Mouse (Mus musculus): ENCODE data around the gene Smim6. TPM values are rescaled to one million over a fixed set of nuclear protein-coding genes. Genes with fewer than 3 reads are reported as not detected.

The Smim6 gene
- polyA plus RNA-seq, 1 experiment from 2014 or later, result 185 TPM

GRCm38 (mm10) chr11:115933747-115934110 is 21.9 kb downstream of the Smim6 start:
- Histone ChIP-seq H3K4me2 (replicated peaks; ENCODE audit: low read depth) (peak overlapping the region; percentile 67), H3K4me3 (ENCODE audit: low read depth, low read length) (peak overlapping the region; percentile 70), H3K4me1 (replicated peaks; ENCODE audit: control insufficient read depth, insufficient read depth) (peaks cover 13% of the 10 kb centered on the region; the same call in 1 of the 2 replicates), H3K9ac (ENCODE audit: low read length) (peak overlapping the region; percentile 83), H3K27ac (replicated peaks) (0 out of 2 replicates have a peak overlapping the region, but pooled peaks have one; percentile 56), H3K9me3 (ENCODE audit: control insufficient read depth, low read length) (no peaks in the 10 kb centered on the region), H3K27me3 (ENCODE audit: control insufficient read depth, insufficient read depth, low read length) (no peaks in the 10 kb centered on the region), H3K36me3 (ENCODE audit: control insufficient read depth, insufficient read depth, low read length) (peaks cover 4% of the 10 kb centered on the region; the same call in 1 of the 2 replicates)
- ATAC-seq (ENCODE audit: low FRiP score, low TSS enrichment) (peak; percentile 35; the same call in 1 of the 2 replicates), DNase-seq (ENCODE audit: low spot score) (no peak)
- TF ChIP-seq EP300 (optimal IDR thresholded peaks at IDR 0.05) (no peak), CTCF (IDR thresholded peaks at IDR 0.05; ENCODE audit: low read depth) (no peak)
- WGBS, result under 1% methylated on average over 16 of the region's 16 CpGs

DNA sequence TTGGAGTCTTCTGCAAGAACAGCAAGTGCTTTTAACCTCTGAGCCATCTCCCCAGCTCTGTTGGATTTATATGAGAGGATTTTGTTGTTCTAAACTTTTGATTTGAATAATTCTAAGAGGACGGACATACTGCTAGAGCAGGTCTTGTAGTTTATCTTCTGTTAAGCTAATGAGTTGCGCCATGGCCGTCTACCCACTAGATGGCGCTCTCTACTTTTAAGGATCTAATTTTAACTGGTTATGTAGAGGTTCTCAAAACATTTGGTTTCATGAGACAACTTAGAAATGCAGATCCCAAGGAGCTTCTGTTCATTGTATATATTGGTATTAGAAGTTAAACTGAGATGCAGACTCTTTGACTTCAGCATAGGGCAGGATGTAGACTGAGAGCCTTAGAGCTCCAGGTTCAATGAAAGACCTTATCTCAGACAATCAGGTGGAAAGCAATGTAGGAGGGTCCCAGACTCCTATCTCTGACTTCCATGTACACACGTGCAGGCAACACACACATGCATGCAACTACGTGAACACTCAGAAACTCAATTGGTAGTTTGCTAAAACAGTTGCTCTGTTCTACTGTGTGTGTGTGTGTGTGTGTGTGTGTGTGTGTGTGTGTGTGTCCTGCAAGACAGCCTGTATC is 28.0 kb downstream of the Smim6 start:
- Histone ChIP-seq H3K9me3 (ENCODE audit: control insufficient read depth, low read length) (no peaks in the 10 kb centered on the region), H3K4me1 (replicated peaks; ENCODE audit: control insufficient read depth, insufficient read depth) (no peaks in the 10 kb centered on the region), H3K36me3 (ENCODE audit: control insufficient read depth, insufficient read depth, low read length) (peaks cover 12% of the 10 kb centered on the region), H3K27ac (replicated peaks) (no peak overlapping the region), H3K27me3 (ENCODE audit: control insufficient read depth, insufficient read depth, low read length) (no peaks in the 10 kb centered on the region), H3K4me2 (replicated peaks; ENCODE audit: low read depth) (no peak overlapping the region), H3K4me3 (ENCODE audit: low read depth, low read length) (no peak overlapping the region), H3K9ac (ENCODE audit: low read length) (no peak overlapping the region)
- TF ChIP-seq EP300 (optimal IDR thresholded peaks at IDR 0.05) (no peak), CTCF (IDR thresholded peaks at IDR 0.05; ENCODE audit: low read depth) (peak; percentile 92)
- DNase-seq (ENCODE audit: low spot score) (peak; percentile 65), ATAC-seq (ENCODE audit: low FRiP score, low TSS enrichment) (0 out of 2 replicates have a peak, but pooled peaks have one; percentile 35)
- WGBS, result 30% methylated on average over 6 of the region's 6 CpGs

- Histone ChIP-seq H3K9me3 (ENCODE audit: control insufficient read depth, low read length) (no peaks in the 10 kb centered on the region), H3K36me3 (ENCODE audit: control insufficient read depth, insufficient read depth, low read length) (peaks cover 12% of the 10 kb centered on the region), H3K27me3 (ENCODE audit: control insufficient read depth, insufficient read depth, low read length) (no peaks in the 10 kb centered on the region), H3K4me3 (ENCODE audit: low read depth, low read length) (no peak overlapping the region), H3K4me1 (replicated peaks; ENCODE audit: control insufficient read depth, insufficient read depth) (no peaks in the 10 kb centered on the region), H3K9ac (ENCODE audit: low read length) (no peak overlapping the region), H3K4me2 (replicated peaks; ENCODE audit: low read depth) (no peak overlapping the region), H3K27ac (replicated peaks) (no peak overlapping the region)
- 76% methylated on average over 7 of the region's 7 CpGs for WGBS
- ATAC-seq (ENCODE audit: low FRiP score, low TSS enrichment) (peak; percentile 39; the same call in 1 of the 2 replicates), DNase-seq (ENCODE audit: low spot score) (no peak)
- TF ChIP-seq EP300 (optimal IDR thresholded peaks at IDR 0.05) (no peak), CTCF (IDR thresholded peaks at IDR 0.05; ENCODE audit: low read depth) (peak; percentile 60)
Measured at GRCm38 (mm10) chr11:115941980-115942379, 30.2 kb downstream of the Smim6 start.

- peak overlapping the region; percentile 67 for H3K27ac ChIP-seq (replicated peaks)
- H3K4me2 ChIP-seq (replicated peaks; ENCODE audit: low read depth), result no peak overlapping the region
- H3K4me1 ChIP-seq (replicated peaks; ENCODE audit: control insufficient read depth, insufficient read depth), result no peaks in the 10 kb centered on the region
- H3K36me3 ChIP-seq (ENCODE audit: control insufficient read depth, insufficient read depth, low read length), result peaks cover 10% of the 10 kb centered on the region
- WGBS, result 76% methylated on average over 8 of the region's 8 CpGs
- TF ChIP-seq CTCF (IDR thresholded peaks at IDR 0.05; ENCODE audit: low read depth) (no peak), EP300 (optimal IDR thresholded peaks at IDR 0.05) (no peak)
- no peak for DNase-seq (ENCODE audit: low spot score)
- no peaks in the 10 kb centered on the region for H3K9me3 ChIP-seq (ENCODE audit: control insufficient read depth, low read length)
- H3K9ac ChIP-seq (ENCODE audit: low read length), result no peak overlapping the region
- H3K27me3 ChIP-seq (ENCODE audit: control insufficient read depth, insufficient read depth, low read length), result no peaks in the 10 kb centered on the region
- ATAC-seq (ENCODE audit: low FRiP score, low TSS enrichment), result no peak; the same call in 1 of the 2 replicates
- no peak overlapping the region for H3K4me3 ChIP-seq (ENCODE audit: low read depth, low read length)
Measured at GRCm38 (mm10) chr11:115945247-115945646, 33.4 kb downstream of the Smim6 start.

GRCm38 (mm10) chr11:115946221-115946828 is 34.5 kb downstream of the Smim6 start:
- H3K4me1 ChIP-seq (replicated peaks; ENCODE audit: control insufficient read depth, insufficient read depth), result no peaks in the 10 kb centered on the region
- H3K36me3 ChIP-seq (ENCODE audit: control insufficient read depth, insufficient read depth, low read length), result peaks cover 6% of the 10 kb centered on the region
- H3K9ac ChIP-seq (ENCODE audit: low read length), result no peak overlapping the region
- ATAC-seq (ENCODE audit: low FRiP score, low TSS enrichment) (peak; percentile 30; the same call in 1 of the 2 replicates), DNase-seq (ENCODE audit: low spot score) (no peak)
- WGBS, result 71% methylated on average over 9 of the region's 9 CpGs
- H3K27me3 ChIP-seq (ENCODE audit: control insufficient read depth, insufficient read depth, low read length), result no peaks in the 10 kb centered on the region
- H3K9me3 ChIP-seq (ENCODE audit: control insufficient read depth, low read length), result no peaks in the 10 kb centered on the region
- TF ChIP-seq CTCF (IDR thresholded peaks at IDR 0.05; ENCODE audit: low read depth) (no peak), EP300 (optimal IDR thresholded peaks at IDR 0.05) (no peak)
- H3K4me2 ChIP-seq (replicated peaks; ENCODE audit: low read depth), result no peak overlapping the region
- H3K4me3 ChIP-seq (ENCODE audit: low read depth, low read length), result no peak overlapping the region
- peak overlapping the region; percentile 70 for H3K27ac ChIP-seq (replicated peaks)

DNA sequence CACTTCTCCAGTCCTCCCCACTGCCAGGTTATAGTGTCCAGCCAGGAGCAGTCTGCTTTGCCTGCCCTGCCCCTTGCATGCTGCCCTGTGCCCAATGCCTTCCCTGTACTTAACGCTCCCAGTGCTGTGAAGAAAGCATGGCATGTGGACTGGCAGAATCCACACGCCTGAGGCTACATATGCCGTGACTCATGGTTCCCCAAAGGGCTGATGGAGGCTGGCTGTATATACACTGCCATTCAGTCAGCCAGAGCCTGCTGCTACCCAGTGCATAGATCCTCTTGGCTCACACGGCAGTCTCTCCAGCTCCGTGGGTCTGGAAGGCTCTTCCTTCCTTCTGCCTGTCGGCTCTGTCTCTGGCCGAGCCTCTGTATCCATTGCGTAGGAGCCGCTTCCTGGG is 36.5 kb downstream of the Smim6 start:
- Histone ChIP-seq H3K9me3 (ENCODE audit: control insufficient read depth, low read length) (no peaks in the 10 kb centered on the region), H3K4me3 (ENCODE audit: low read depth, low read length) (no peak overlapping the region), H3K27me3 (ENCODE audit: control insufficient read depth, insufficient read depth, low read length) (no peaks in the 10 kb centered on the region), H3K36me3 (ENCODE audit: control insufficient read depth, insufficient read depth, low read length) (peaks cover 3% of the 10 kb centered on the region; the same call in 1 of the 2 replicates), H3K4me1 (replicated peaks; ENCODE audit: control insufficient read depth, insufficient read depth) (no peaks in the 10 kb centered on the region), H3K27ac (replicated peaks) (no peak overlapping the region), H3K4me2 (replicated peaks; ENCODE audit: low read depth) (no peak overlapping the region), H3K9ac (ENCODE audit: low read length) (no peak overlapping the region)
- DNase-seq (ENCODE audit: low spot score) (no peak), ATAC-seq (ENCODE audit: low FRiP score, low TSS enrichment) (no peak)
- TF ChIP-seq CTCF (IDR thresholded peaks at IDR 0.05; ENCODE audit: low read depth) (no peak), EP300 (optimal IDR thresholded peaks at IDR 0.05) (no peak)
- 79% methylated on average over 9 of the region's 9 CpGs for WGBS

Measured in stomach, postnatal 0 days (tissue).